Mouse (Mus musculus): ENCODE results near the gene Kirrel3. TPM values are rescaled to one million over a fixed set of nuclear protein-coding genes. Genes with fewer than 3 reads are reported as not detected.

Gene Kirrel3
- total RNA-seq, 1 experiment from 2014 or later, result not detected

DNA sequence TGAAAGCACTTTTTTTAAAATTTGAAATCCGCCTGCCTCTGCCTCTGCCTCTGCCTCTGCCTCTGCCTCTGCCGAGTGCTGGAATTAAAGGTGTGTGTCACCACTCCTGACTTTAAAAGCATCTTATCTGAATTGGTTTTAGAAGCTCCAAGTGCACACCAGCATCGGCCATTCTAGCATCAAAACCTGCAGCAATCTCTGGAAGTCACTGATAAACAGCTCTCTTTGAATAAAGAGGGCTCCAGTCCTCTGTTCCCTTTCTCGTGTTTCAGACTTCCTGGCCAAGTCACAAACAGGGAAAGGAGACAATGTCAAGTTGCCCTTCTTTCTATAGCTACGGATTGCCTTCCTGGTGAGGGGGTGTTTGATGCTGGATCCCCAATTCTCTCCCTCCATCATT is 554.2 kb downstream of the Kirrel3 start:
- ATAC-seq (replicated peaks; ENCODE audit: low read depth, poor library complexity, severe bottlenecking), result no peak

DNA sequence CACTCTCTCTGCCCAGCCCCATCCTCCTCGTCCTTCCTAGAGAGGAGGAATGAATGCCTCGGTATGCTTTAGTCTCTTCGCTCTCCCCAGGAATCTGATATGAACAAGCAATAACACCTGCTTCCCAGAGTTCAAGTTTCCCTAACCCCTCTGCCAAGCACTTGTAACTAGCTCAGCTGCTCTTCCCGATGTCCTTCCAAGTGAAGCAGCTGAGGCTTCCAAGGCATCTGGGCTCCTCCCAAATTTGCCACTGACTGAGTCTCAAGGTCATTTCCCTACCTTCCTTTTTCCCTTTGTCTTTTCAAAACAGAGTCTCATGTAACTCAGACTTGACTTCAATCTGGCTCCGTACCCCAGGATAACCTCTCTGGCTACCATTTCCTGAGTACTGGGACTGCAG is 555.8 kb downstream of the Kirrel3 start:
- no peak for ATAC-seq (replicated peaks; ENCODE audit: low read depth, poor library complexity, severe bottlenecking)

DNA sequence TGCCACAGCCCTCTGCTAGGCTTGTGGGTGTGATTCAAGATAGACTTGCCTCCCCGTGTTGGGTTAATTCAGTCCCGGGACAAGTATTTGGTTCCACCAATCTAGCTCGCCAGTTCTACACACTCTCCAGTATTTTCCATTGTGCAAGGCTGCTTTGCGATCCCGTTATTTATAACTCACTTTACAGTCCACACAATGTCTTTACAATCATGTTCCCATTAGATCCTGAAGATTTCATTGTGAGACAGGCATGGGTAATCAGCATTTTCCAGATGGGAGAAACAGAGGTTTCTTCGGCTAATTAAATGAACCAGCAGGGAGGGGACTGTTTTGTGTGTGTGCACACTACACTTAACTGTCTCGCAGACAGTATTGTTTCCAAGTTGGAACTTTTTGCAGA is 557.9 kb downstream of the Kirrel3 start:
- no peak for ATAC-seq (replicated peaks; ENCODE audit: low read depth, poor library complexity, severe bottlenecking)

DNA sequence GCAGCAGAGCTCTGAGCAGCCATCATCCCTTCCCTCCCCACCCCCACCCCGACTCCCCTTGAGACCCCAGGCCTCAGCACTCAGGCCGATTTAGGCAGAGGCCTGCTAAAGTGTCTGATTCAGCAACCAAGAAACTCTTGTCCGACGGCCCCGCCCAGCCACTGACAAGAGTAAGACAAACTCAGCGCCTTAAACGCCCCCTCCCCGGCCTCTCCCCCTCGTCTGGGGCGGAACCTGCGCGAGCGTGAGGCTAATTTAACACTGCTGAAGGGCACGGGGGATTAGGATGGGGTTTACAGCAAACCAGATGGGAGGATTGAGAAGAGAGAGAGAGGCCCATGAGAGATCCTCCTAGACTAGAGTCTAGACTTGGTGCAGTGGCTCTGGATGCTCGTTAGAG is 558.8 kb downstream of the Kirrel3 start:
- no peak for ATAC-seq (replicated peaks; ENCODE audit: low read depth, poor library complexity, severe bottlenecking)

DNA sequence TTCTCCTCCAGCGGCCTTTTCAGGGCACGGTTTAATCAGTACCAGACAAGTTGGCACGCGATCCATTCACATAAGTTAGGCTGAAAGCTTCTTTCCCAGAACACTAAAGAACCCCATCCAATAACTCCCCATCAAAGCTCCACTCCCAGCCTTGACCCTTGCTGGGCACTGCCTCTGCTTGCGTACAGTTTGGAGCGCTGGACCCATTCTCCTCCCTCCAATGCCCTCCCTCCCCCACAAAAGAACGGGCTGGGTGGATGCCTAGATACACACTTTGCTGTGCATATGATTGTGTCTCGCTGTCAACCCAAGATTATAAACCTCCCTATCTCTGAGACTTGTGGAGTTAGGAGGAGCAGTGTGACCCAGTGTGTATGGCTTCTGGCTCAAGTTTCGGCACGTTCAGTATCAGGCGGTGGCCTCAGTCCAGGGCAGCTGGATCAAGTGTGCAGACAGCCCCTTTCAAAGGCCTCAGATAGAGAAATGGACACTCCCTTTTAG is 559.4 kb downstream of the Kirrel3 start:
- ATAC-seq (replicated peaks; ENCODE audit: low read depth, poor library complexity, severe bottlenecking), result peak; percentile 37

DNA sequence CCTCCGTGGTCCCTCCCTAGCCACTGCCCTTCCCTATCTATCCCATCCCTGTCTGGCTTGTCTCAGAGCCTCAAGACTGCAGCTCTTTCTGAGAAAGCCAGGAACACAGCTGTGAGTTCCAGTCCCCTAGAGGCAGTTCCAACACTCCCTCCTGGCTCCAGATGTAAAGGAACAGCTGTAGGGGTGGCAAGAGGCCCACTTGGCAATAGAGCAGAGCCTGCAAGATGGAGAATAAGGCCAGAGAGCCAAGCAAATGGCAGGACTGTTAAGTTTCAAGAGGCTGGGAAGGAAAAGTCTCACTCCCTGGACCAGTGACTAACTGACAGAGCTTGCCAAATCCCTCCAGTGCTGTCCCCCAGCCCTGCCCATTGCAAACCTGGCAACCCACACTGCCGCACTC is 560.1 kb downstream of the Kirrel3 start:
- no peak for ATAC-seq (replicated peaks; ENCODE audit: low read depth, poor library complexity, severe bottlenecking)

DNA sequence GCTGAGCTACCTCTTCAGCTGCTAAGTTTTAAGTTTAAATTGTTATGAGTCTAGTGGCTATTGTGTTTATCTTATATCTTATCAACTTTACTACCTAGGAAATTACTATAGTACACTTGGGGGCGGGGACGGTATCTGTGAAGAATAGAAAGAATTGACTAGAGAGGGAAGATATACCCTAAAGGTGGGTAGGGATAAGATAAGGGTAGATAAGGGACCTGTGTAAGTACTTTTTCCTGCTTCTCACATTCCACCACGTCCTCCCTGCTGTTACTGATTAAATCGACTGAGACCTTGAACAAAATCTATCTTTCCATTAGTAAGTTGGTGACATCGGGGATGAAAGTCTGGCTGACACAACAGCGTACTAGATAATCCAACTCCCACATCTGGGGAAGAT is 562.8 kb downstream of the Kirrel3 start:
- ATAC-seq (replicated peaks; ENCODE audit: low read depth, poor library complexity, severe bottlenecking), result no peak

DNA sequence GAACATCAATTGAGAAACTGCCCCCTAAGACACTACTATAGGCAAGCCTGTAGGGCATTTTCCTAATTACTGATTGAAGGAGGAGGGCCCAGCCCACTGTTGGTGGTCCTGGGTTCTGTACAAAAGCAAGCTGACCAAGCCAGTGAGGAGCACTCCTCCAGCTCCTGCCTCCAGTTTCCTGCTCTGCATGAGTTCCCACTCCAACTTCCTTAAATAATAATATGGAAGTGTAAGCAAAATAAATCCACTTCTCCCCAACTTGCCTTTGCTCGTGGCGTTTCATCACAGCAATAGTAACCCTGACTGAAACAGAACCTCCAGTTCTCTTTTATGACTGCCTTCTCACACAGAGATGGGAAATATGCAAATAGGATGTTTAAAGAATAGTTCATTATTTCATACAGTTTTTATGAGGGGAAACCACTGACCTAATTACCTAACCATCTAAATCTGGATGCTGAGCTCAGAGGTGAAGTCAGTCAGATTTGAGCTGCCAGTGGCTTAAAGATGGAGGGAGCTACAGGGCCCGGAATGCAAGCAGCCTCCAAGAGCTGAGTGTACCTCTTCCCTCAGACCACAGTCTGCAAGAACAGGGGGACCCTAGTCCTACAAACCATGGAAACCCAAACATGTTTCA is 564.3 kb downstream of the Kirrel3 start:
- ATAC-seq (replicated peaks; ENCODE audit: low read depth, poor library complexity, severe bottlenecking), result no peak

DNA sequence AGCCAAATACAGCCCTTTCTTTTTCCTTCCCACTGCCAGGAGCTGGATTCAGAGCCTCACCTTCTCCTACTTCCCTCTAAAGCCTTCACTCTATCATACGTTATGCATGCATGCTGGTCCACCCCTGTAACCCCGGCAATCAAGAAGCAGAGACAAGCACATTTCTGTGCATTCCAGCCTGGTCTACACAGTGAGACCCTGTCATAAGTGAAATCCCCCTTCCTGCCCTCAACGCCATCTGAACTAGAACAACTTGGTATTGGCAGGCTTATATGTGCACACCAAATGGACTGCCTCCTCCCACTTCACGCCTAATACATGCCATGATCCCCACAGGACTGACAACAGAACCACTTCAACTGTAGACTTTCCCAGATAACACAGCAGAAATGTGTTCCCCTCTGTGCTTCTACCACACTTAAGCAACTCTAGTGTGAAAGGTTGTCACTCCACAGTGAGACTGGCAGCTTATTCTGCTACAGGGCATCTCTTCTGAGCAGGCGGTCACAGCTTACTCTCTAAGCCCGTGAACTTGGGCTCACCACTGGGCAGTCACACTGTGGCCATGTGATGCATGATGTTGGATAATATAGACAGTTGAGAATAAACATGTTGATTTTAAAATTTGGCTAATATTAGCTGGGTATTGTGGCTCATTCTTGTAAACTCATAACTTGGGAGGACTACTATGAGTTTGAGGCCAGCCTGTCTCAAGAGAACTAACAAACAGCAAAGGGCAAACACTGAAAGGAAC is 565.2 kb downstream of the Kirrel3 start:
- no peak for ATAC-seq (replicated peaks; ENCODE audit: low read depth, poor library complexity, severe bottlenecking)

DNA sequence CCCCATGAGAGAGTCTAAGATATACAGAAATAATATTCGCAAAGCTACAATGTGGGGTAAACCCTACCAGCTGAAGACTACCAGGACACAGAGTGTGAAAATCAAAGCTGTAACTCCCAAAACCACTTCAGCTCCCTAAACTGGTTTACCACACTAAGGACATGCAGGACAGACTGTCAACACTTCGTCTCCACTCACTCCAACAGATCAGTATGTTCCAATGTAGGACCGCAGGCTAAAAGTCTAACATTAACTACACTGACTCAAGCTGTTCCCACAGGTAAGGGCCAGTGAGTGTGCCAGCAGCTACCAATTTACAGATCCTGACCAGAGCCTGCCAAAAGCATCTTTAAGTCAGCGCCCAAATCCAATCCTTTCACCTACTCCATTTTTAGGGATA is 566.0 kb downstream of the Kirrel3 start:
- no peak for ATAC-seq (replicated peaks; ENCODE audit: low read depth, poor library complexity, severe bottlenecking)

DNA sequence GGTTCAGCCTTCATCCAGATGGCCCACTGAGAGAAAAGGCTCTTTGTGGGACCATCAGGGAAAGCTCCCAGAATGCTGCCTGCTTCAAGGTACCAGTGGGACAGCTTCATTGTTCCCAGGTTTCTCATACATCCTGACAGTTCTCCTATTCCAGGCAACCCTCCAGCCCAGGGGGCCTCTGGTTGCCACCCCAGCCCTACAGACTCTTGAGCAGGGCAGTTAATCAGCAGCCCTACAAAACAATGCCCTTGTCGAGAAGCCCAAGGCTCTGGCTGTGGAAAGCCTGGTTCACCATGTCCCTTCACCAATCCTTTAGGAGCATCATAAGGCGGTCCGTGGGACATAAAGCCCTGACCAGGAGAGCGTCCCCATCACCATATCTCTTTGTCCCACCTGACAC is 567.0 kb downstream of the Kirrel3 start:
- no peak for ATAC-seq (replicated peaks; ENCODE audit: low read depth, poor library complexity, severe bottlenecking)

DNA sequence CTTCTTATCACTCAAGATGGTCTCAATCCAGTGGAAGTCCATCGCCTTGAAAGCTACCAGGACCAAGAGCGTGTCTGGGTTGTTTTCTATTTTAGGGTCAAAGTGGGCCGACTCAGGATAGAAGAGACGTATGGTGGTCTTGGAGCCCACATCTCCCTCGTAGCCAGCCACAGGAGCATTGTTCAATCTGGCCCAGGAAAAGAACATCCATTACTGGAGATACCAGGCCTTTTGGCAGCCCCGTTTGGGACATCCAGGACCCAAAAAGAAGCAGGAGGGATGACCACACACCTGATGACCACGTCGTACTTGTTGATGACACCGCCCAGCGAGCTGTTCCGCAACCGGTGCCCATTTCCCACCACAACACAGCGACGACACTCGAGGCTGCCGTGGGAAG is 567.4 kb downstream of the Kirrel3 start:
- no peak for ATAC-seq (replicated peaks; ENCODE audit: low read depth, poor library complexity, severe bottlenecking)

DNA sequence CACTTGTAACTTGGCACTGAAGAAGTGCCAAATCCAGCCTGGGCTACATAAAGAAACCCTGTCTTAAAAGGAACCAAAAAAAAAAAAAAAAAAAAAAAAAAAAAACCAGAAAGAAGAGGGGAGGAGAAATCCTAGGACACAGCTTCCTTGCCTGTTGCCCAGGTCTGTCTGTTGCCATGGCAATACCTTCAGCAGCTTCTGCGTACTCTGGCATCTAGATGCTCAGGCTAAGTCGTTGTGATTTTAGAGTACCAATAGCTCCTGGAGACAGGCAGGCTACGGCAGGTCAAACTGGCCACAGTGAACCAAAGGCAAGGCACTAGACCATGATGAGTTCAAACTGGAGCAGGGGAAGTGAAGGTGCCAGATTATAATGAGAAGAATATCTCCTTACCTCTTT is 568.0 kb downstream of the Kirrel3 start:
- ATAC-seq (replicated peaks; ENCODE audit: low read depth, poor library complexity, severe bottlenecking), result no peak

DNA sequence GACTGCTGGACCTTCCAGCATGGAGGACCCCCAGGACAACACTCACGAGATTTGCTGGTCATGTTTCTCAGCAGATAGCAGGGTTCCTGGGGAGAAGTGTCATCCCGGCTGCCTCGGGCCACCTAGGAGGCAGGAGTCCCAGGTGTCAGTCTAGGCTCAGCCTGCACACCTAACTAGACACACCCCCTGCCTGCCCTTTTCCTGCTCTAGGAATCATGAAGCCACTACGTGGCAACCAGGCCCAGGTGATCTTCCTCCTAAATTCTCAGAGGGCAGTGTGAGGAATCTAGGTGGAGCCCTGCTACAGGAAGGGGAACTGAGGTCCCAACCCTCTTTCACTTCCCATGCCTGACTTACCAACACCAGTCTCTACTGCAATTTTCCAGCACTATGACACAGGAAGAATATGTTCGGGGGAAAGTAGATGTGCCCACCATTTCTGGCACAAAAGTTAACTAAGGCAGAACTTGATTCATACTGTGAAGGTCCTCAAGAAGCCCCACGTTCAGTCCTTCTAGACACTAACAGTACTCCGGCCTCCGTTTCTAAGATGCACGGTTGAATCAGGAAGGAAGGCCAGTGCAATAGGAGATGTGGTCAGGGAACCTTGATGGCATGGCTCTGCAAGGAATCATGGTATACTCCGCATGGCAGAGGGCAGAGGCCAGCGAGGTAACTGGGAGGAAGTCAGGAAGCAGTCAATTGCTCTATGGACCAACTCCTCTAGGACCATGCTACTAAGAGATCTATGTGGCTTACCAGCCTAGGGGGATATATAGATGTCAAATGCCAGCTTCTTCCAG is 570.0 kb downstream of the Kirrel3 start:
- ATAC-seq (replicated peaks; ENCODE audit: low read depth, poor library complexity, severe bottlenecking), result peak; percentile 59

DNA sequence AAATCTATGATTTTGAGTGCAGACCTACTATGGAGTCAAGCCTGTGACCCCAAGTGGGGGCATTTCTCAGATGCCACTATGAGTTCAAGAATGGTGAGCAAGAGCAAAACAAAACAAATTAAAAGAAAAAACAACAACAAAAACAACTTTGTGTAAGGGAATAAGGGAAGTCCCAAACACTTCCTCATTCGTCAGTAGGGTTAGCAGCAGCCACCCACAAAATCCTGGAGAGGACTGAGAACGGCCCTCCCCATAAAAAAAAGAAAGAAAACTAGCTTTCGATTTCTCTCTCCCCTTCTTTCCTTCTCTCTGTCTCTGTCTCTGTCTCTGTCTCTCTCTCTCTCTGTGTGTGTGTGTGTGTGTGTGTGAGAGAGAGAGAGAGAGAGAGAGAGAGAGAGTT is 570.9 kb downstream of the Kirrel3 start:
- ATAC-seq (replicated peaks; ENCODE audit: low read depth, poor library complexity, severe bottlenecking), result peak; percentile 51

DNA sequence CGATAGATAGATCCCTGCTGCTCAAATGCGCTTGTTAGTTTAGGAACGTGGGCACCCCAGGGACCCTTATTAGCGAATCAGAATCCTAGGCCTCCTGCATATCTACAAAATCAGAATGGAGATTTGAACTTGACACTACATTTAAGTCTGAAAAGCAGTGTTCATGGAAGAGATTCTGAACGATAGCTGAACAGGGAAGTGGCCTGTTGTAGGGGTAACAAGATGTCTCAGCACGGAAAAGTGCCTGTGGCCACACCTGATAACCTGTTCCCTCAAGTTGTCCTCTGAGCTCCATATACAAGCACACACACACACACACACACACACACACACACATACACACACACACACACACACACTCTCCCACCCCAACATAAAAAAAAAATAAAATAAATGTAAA is 571.9 kb downstream of the Kirrel3 start:
- no peak for ATAC-seq (replicated peaks; ENCODE audit: low read depth, poor library complexity, severe bottlenecking)

DNA sequence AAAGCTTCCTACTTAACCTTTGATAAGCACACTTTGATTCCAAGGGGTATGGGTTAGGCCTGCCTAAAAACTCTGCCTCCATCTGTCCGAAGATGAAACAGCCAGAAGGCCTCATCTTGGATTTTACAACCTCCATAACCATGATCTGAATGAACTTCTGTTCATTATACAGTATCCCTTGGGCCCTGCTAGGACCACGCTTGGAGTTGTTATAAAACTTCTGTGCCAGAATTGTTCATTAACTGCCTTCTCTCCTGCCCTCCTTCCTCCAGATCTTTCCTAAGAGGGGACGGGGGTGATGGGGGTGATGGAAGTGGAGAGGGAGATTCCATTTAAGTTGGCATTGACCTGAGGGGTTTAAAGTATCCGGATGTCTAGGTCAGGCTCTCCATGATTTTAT is 572.5 kb downstream of the Kirrel3 start:
- ATAC-seq (replicated peaks; ENCODE audit: low read depth, poor library complexity, severe bottlenecking), result no peak

DNA sequence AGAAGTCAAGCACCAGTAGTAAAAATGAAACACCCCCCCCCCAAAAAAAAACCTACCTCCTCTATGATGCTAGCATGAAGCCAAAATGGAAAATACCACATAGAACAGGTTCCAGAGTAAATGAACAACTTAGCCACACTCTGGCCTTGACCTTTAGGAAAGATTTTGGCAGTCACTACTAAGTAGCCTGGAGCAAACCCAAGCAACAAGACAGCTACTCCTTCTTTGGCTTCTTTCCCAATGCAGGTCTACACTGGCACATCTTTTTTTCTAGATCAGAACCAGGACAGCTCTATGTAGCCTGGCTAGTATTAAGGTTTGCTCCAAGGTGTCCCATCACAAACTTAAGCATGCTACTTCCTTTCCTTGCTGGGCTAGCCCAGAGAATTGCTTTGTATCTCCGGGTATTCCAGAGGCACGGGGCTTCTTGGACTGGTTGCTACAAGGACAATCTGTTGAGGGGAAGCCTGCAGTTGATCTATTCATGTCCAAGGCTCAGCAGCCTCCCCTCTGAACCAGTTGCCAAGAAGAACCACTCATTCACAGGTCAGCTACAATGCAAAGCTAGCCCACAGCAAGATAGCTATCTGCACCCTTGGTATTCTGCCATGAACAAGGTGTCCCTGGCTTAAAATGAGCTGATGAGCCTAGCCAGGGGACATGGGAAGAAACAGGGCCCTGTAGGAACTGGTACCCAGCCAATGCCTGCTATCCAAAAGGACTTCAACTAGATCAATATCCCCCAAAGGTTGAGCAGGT is 573.1 kb downstream of the Kirrel3 start:
- no peak for ATAC-seq (replicated peaks; ENCODE audit: low read depth, poor library complexity, severe bottlenecking)

DNA sequence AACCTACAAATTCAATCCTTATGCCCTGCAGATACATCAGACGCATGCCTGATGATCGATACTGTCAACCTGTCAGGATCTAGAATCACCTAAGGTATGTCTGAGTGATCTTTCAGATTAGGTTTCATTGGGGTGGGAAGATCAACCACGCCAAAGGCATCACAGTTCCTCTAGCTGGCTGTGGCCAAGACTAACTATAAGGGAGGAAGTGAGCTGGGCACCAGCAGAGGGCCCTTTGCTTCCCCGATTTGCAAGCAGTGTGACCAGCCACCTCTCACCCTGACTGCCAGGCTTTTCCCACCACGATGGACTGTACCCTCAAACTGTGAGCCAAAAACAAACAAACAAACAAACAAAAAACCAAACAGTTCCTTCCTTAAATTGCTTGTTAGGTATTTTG is 574.2 kb downstream of the Kirrel3 start:
- ATAC-seq (replicated peaks; ENCODE audit: low read depth, poor library complexity, severe bottlenecking), result peak; percentile 33

DNA sequence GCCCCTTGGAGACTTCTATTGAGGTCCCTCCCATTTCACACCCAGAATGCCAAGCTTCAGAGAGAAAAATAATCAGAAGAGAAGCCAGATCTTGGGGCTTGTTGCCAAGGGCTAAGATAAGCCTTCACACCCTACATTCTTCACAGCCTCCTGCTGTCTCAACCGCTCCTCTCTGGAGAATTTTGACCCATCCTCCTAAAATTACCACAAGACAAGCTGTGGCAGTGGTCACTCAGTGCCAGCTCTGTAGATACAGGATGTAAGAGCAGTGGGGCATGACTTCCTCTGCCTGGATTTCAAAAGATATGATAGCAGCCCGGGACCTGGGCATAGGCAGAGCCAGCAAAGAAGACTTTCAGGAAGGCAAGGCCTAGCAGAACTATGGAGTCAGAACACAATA is 575.8 kb downstream of the Kirrel3 start:
- ATAC-seq (replicated peaks; ENCODE audit: low read depth, poor library complexity, severe bottlenecking), result peak; percentile 30
